In the genomic region with DNA sequence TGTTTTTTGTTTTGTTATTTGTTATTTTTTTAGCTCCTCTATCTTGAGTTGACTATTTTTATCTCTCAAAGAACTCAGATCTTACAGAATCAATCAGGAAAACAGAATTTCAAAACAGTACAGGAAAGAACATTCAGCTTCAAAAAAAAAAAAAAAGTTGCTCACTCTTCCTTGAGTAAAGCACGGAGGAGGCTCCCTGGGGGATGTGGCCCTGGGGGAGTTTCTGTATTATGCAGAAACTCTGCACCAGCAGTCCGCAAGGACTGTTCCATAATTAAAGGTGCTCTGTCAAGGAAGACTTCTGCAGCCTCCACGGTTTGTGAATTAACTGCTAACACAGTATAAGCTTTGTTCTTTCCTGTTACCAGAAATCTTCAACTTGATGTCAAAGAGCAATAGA, we compare ENCODE assay signal across 25 mouse cellular contexts. TPM values are rescaled to one million over a fixed set of nuclear protein-coding genes. Genes with fewer than 3 reads are reported as not detected.
DNase-seq lines count a peak whose midpoint lies in the region; ATAC-seq lines count a peak whose summit lies in the region.
"Had no signal": no experiment of that assay in that cellular context is flagged by ENCODE, and none has a peak within 500 bp of the region (broad histone marks: within the 10 kb centered on the region; RNA-seq: fewer than 3 reads in every experiment).

No protein-coding gene starts in this region.

- peak; percentile 56 for DNase-seq in adrenal gland, postnatal 10 days
- no peak for DNase-seq in adrenal gland, adult 18-20 months (ENCODE audit: low spot score in 2 of 2)
- DNase-seq in heart, postnatal 4 days, result no peak
- DNase-seq in kidney, postnatal 4 days, result peak; percentile 60 to 72
- DNase-seq in kidney, postnatal 25 days, result no peak
- DNase-seq in thymus, postnatal 25 days, result no peak
- no peak for DNase-seq in urinary bladder, adult 18-20 months (ENCODE audit: low spot score in 2 of 2)
- DNase-seq: cerebellum, adult 2 months; cerebellum, postnatal 36 days; gastrocnemius, postnatal 25 days; lung, postnatal 14 days; midbrain, embryonic 14.5 days; right cerebral cortex, postnatal 14 days; spleen, adult 18-20 months had no signal

- H3K4me3 ChIP-seq in heart, embryonic 16.5 days (ENCODE audit: low read length), result peak overlapping the region; percentile 17
- H3K4me3 ChIP-seq: forebrain, embryonic 12.5 days; heart, adult 2 months; hindbrain, embryonic 10.5 days; limb, embryonic 15.5 days; myocyte had no signal

- peak overlapping the region; percentile 56; the same call in 1 of the 2 replicates for H3K27ac ChIP-seq in heart, embryonic 16.5 days (ENCODE audit: low read length)
- H3K27ac ChIP-seq: forebrain, embryonic 12.5 days; heart, adult 2 months; hindbrain, embryonic 10.5 days; hindbrain, postnatal 0 days; limb, embryonic 15.5 days had no signal

- ATAC-seq in heart, embryonic 16.5 days (replicated peaks; ENCODE audit: extremely low read depth, insufficient read depth, low FRiP score), result no peak
- ATAC-seq: activated CD4-positive, CD25-positive, alpha-beta regulatory T cell, adult 4 months; CD4-positive, CD25-positive, alpha-beta regulatory T cell, adult 4 months; hindbrain, postnatal 0 days; intestine, postnatal 0 days had no signal

- peak overlapping the region; percentile 15 for H3K4me2 ChIP-seq in heart, embryonic 16.5 days (ENCODE audit: low read depth, low read length)
- H3K4me2 ChIP-seq: forebrain, embryonic 12.5 days; limb, embryonic 15.5 days had no signal

- H3K4me1 ChIP-seq in heart, embryonic 16.5 days (ENCODE audit: control insufficient read depth, insufficient read depth, low read length), result peaks cover 4% of the 10 kb centered on the region
- H3K4me1 ChIP-seq: forebrain, embryonic 12.5 days; hindbrain, embryonic 10.5 days had no signal

- WGBS in heart, embryonic 16.5 days, result 46% methylated on average over 3 of the region's 3 CpGs

- no peaks in the 10 kb centered on the region for H3K27me3 ChIP-seq in heart, embryonic 16.5 days (ENCODE audit: control insufficient read depth, insufficient read depth, low read length)
- H3K27me3 ChIP-seq: forebrain, embryonic 12.5 days; limb, embryonic 15.5 days had no signal

- no peaks in the 10 kb centered on the region for H3K36me3 ChIP-seq in heart, embryonic 16.5 days (ENCODE audit: control insufficient read depth, insufficient read depth)
- H3K36me3 ChIP-seq: forebrain, embryonic 12.5 days; hindbrain, embryonic 10.5 days; limb, embryonic 15.5 days had no signal

- H3K9me3 ChIP-seq in heart, embryonic 16.5 days (replicated peaks; ENCODE audit: control insufficient read depth, low read length), result no peaks in the 10 kb centered on the region
- H3K9me3 ChIP-seq: forebrain, embryonic 12.5 days; G1E; hindbrain, embryonic 10.5 days; limb, embryonic 15.5 days had no signal

- no peak overlapping the region for H3K9ac ChIP-seq in heart, embryonic 16.5 days (ENCODE audit: low read length)
- H3K9ac ChIP-seq: forebrain, embryonic 12.5 days; limb, embryonic 15.5 days had no signal

RNA-seq across cellular contexts. Expression of gene Ackr4, which starts 25.3 kb away (rescaled TPM):
- 1 to 10 TPM; 1.6 to 2.0 TPM for total RNA-seq in adrenal gland, postnatal 10 days (2021)
- not detected for total RNA-seq in adrenal gland, adult 18-20 months (2021)
- polyA plus RNA-seq in heart, embryonic 16.5 days (2015; fragmentation: Nextera tagmentation; extraction: Ambion mirVana), result 8.0 and 10.3 TPM in 2 replicates
- total RNA-seq in heart, postnatal 4 days (2021), result 1 to 10 TPM; 4.3 to 6.3 TPM
- polyA plus RNA-seq: G1E had no signal

RNA-seq across cellular contexts. Expression of gene Acad11, which starts 38.3 kb away (rescaled TPM):
- total RNA-seq in adrenal gland, postnatal 10 days (2021), result 100 to 1,000 TPM; 121 to 130 TPM
- total RNA-seq in adrenal gland, adult 18-20 months (2021), result 10 to 100 TPM; 66.7 to 84.1 TPM
- polyA plus RNA-seq in heart, embryonic 16.5 days (2015; fragmentation: Nextera tagmentation; extraction: Ambion mirVana), result 14.3 and 16.7 TPM in 2 replicates
- 10 to 100 TPM; 19.9 to 20.9 TPM for total RNA-seq in heart, postnatal 4 days (2021)

RNA-seq across cellular contexts. Expression of gene Uba5, which starts 38.5 kb away (rescaled TPM):
- 10 to 100 TPM; 29.5 to 29.7 TPM for total RNA-seq in adrenal gland, postnatal 10 days (2021)
- total RNA-seq in adrenal gland, adult 18-20 months (2021), result 10 to 100 TPM; 37.3 to 47.4 TPM
- 36.1 and 38.7 TPM in 2 replicates for polyA plus RNA-seq in heart, embryonic 16.5 days (2015; fragmentation: Nextera tagmentation; extraction: Ambion mirVana)
- total RNA-seq in heart, postnatal 4 days (2021), result 10 to 100 TPM; 27.5 to 27.7 TPM

Comparison
In these comparisons a context has a peak if more than half of its experiments do, and no peak if none do; other contexts are left out.
1. DNase-seq: peak in adrenal gland, postnatal 10 days (single experiment) and kidney, postnatal 4 days (2 of 2); none in adrenal gland, adult 18-20 months (0 of 2), heart, postnatal 4 days (single experiment), kidney, postnatal 25 days (0 of 2), thymus, postnatal 25 days (single experiment) and urinary bladder, adult 18-20 months (0 of 2).